Mouse (Mus musculus) gastrocnemius, adult 2 months (tissue): ENCODE data around the gene Gm9817. TPM values are rescaled to one million over a fixed set of nuclear protein-coding genes. Genes with fewer than 3 reads are reported as not detected.

Experiments
- DNase-seq: peaks from one replicate; pipeline ENCODE4 v3.0.0; 2022
- H3K27ac ChIP-seq: fragments of 200-600 bp; 2 replicates; pipeline ENCODE4 v1.8.1; 2022; ENCODE audit warnings: mild to moderate bottlenecking
- H3K4me3 ChIP-seq: fragments of 200-600 bp; 2 replicates; pipeline ENCODE4 v1.8.1; 2022; ENCODE audit warnings: mild to moderate bottlenecking, moderate library complexity
- CTCF ChIP-seq: fragments of 200-600 bp; IDR thresholded peaks from 2 replicates; pipeline ENCODE4 v1.8.1; 2022; ENCODE audit warnings: antibody characterized with exemption, mild to moderate bottlenecking, moderate library complexity
- intact Hi-C: fragments of 180-260 bp; cut with DNase I; formaldehyde crosslinking; loops from one replicate; pipeline ENCODE4 v1.15.1; 2025
- total RNA-seq, 2 experiments: library from RNA; stranded (reverse); gene quantifications; 2 replicates each; pipeline ENCODE4 v1.2.3; 2021

Gene Gm9817
- total RNA-seq, 2 experiments from 2014 or later = 0.08 to 0.18 TPM

DNA sequence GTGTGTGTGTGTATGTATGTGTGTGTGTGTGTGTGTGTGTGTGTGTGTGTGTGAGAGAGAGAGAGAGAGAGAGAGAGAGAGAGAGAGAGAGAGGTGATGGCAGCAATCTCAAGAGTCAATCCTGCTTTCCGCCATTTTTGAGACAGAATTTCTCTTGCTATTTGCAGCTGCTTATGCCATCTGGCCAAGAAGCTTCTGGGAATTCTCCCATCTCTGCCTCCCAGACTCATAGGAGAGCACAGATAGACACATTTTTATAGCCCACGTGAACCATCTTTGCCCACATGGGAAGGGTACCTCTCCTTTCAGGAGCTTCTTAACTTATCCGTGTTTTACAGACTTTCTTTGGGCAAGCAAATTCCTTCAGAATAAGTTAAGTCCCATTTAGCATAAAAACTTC is 24.6 kb upstream of the Gm9817 start:
- intact Hi-C loops = no loop called here
- no peak overlapping the region for H3K4me3 ChIP-seq
- DNase-seq = no peak
- no peak for TF ChIP-seq CTCF
- no peak overlapping the region for H3K27ac ChIP-seq

DNA sequence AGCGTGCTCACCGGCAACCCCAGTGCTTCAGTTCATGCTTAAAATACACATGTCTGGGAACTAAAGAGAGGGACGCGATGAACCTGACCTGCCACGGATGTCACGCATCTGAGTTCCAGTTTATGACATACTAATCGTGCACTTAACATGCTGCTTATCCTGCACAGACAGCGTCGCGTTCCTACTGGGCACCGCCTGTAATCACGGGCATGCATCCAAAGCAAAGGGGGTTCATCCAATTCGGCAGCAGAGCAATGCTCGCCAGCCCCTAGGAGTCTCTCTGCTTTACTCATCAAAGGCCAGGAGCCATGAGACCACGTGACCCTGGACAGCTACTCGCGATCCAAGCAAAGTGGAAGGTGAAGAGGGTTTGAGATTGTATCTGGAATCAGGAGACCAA is 19.3 kb upstream of the Gm9817 start:
- H3K27ac ChIP-seq = no peak overlapping the region
- intact Hi-C loops = no loop called here
- no peak overlapping the region for H3K4me3 ChIP-seq
- TF ChIP-seq CTCF = no peak
- no peak for DNase-seq

DNA sequence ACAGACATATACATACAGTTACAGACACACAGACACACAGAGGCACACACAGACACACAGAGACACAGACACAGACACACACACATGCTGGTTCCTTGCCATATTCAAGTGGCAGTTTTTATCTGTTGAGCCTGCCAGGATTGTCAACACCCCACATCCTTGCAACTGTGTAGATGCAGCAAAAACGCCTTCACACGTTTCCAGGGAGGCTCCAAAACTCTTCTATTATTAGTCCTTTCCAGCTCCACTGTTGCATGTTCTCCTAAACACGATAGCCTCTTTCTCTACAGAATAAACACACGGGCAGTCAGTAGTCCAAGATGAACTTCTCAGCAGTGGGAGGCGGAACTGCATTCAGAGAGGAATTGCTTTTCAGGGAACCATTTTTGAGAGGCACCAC is 15.3 kb upstream of the Gm9817 start:
- intact Hi-C loops = no loop called here
- Histone ChIP-seq H3K4me3 (no peak overlapping the region), H3K27ac (no peak overlapping the region)
- no peak for DNase-seq
- TF ChIP-seq CTCF = no peak

DNA sequence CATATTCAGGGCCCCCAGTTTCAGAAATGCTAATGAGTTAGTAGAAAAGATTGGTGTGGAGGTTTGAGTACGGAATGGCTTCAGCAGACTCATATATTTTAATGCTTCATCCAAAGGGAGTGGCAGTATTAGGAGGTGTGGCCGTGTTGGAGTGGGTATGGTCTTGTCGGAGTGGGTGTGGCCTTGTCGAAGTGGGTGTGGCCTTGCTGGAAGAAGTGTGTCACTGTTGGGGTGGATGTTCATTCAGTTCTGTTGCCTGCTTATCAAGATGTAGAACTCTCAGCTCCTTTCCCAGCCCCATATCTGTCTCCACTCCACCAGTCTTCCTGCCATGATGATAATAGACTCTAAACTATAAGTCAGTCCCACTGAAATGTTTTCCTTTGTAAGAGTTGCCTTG is 13.5 kb upstream of the Gm9817 start:
- no peak for DNase-seq
- no peak overlapping the region for H3K4me3 ChIP-seq
- no peak for TF ChIP-seq CTCF
- no peak overlapping the region for H3K27ac ChIP-seq
- intact Hi-C loops = no loop called here

DNA sequence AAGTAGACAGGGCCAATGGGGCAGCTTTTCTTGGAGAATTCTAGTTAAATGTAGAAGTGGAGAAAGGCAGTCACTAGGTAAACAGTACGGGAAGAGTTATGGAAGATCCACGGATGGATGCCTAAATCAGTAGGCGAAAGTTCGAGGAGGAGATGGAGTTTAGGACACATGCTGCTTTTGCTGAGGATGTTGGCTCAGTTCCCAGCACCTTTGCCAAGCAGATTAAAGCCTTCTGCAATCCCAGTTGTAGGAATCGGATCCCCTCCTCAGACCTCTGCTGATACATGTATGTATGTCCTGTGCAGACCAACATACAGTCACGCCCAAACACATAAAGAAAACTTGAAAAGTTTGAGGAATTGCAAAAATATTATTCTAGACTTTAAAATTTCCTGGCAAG is 8.1 kb upstream of the Gm9817 start:
- no peak for TF ChIP-seq CTCF

DNA sequence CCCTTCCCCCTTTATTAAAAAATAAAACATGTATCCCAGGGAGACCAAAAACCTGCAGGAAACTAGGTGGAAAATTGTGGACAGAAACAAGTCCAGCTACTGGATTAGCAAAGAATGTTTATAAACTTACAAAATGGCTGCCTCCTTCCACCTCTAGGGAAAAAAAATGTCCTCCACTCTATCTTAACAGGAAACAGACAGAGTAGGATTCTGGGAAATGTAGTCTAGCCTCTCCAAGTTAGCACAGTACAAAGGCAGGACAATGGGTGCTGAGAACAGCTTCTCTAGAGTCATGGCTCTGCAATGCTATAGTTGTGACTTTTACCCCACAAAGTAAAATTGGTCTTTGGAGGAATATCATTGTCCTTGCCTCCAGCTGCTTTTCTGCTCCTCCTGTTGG is 3.5 kb upstream of the Gm9817 start:
- TF ChIP-seq CTCF = no peak
- Histone ChIP-seq H3K4me3 (no peak overlapping the region), H3K27ac (no peak overlapping the region)
- intact Hi-C loops = no loop called here
- DNase-seq = no peak

More for the DNA sequence above, 8.1 kb upstream of the Gm9817 start:
- intact Hi-C loops = no loop called here
- no peak overlapping the region for H3K27ac ChIP-seq
- no peak overlapping the region for H3K4me3 ChIP-seq
- no peak for DNase-seq

DNA sequence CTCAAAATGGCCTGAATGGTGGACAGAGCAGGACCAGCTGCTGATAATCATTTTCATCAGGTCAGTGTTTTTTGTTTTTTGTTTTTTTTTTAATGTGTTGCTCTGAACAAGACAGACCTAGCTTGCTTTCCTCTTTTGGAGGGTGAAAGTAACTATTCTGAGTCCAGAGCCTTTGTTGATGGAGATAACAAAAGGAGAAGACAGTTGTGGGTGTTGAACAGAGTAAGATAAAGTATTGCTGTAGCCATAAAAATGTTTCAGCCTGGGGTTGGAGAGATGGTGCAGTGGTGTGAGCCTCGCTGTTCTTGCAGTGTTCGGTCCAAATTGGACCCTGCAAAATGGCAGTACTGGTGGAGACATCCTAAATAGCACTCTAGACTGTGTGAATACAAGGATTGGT is 2.8 kb upstream of the Gm9817 start:
- DNase-seq = no peak
- no peak overlapping the region for H3K27ac ChIP-seq
- intact Hi-C loops = no loop called here

DNA sequence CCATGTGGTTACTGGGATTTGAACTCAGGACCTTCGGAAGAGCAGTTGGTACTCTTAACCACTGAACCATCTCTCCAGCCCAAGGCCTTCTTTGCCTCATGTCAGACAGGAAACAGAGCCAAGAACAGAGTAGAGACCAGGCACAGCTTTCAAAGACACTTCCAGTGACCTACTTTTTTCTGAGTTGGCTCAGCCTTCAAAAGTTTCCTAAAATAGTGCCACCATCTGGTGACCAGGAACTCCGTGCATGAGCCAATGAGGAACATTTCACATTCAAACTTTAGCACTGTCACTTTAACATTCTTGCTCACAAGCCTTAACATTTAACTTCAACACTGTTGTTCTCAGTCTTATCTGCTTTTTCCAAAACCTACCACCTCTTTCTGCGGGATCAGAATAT is 2.3 kb downstream of the Gm9817 start:
- Histone ChIP-seq H3K4me3 (no peak overlapping the region), H3K27ac (no peak overlapping the region)
- TF ChIP-seq CTCF = no peak
- DNase-seq = no peak
- intact Hi-C loops = no loop called here

More for the DNA sequence above, 2.8 kb upstream of the Gm9817 start:
- TF ChIP-seq CTCF = no peak
- H3K4me3 ChIP-seq = no peak overlapping the region

DNA sequence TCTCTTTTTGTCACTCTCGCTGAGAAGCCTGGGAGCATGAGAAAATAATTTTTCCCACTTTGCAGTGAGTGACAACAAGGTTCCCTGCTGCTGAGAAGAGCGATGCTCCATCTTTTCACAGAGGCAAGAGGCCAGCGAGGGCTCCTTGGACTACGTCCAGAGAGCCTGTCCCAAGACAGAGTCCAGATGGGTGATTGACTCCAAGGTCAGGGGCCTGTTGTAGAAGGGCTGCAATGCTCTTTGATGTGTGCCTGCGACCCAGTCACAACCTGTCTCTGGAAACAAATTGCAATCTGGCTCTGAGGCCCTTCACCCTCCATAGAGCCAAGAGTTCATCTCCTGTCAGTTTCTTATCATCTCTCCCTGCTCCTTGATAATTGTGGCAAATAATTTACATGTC is 5.2 kb downstream of the Gm9817 start:
- TF ChIP-seq CTCF = no peak
- intact Hi-C loops = no loop called here
- no peak for DNase-seq
- Histone ChIP-seq H3K4me3 (no peak overlapping the region), H3K27ac (no peak overlapping the region)

DNA sequence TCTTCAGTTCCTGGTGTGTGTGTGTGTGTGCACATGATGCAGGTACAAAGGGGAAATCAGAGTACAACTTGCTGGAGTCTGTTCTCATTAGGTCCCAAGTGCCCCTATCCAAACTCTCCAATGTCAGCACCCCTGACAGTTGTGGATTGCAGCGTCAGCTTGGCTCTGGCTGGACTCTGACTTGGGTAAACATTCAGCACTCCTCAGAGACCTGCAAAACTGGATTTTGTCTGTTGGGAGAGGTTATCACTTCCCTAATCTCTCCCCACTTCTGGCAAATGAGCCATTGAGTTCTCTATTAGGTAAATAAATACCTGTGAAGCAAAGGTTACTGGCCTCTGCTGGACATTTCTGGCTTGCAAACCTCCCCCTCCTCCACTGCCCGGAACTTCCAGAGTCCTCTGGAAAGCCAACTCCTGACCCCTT is 10.3 kb downstream of the Gm9817 start:
- Histone ChIP-seq H3K4me3 (no peak overlapping the region), H3K27ac (no peak overlapping the region)
- no peak for TF ChIP-seq CTCF
- DNase-seq = no peak
- intact Hi-C loops = no loop called here

DNA sequence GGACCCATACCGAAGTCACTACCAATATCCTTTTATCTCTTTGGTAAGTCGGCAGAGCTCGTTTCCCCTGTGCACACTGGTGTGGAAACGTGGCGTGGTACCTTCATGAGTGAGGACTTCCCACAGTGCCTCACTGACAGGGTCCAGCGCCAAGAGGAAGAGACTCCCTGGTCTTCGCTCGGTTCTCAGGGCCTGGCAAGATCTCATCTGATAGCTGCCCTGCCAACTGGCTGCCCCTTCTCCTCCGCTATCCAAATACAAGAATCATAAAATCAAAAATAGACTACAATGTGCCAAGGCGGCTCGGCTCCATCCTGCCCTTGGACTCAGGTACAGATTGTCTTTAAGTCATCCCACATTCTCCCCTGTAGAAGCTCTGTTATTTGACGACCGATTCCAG is 11.4 kb downstream of the Gm9817 start:
- intact Hi-C loops = no loop called here
- Histone ChIP-seq H3K4me3 (no peak overlapping the region), H3K27ac (no peak overlapping the region)
- TF ChIP-seq CTCF = no peak
- DNase-seq = no peak

DNA sequence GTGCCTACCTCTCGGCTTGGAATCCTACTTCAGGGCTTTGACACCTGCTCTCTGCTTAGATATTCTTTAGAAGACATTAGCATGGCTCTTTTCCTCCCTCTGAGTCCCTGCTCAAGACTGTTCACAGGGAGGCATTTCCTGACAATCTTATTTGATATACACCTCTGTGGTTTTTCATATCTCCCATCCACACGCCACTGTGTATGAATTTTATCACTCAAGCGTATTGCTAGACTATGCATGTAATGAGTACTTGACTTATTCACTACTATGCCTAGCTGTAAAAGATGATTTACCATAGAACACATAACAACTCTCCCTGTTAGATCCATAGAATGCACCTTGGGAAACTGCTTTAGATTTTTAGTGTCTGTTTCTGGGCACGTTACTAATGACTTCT is 14.3 kb downstream of the Gm9817 start:
- no peak overlapping the region for H3K27ac ChIP-seq
- no peak for DNase-seq
- no peak for TF ChIP-seq CTCF
- intact Hi-C loops = no loop called here
- no peak overlapping the region for H3K4me3 ChIP-seq

DNA sequence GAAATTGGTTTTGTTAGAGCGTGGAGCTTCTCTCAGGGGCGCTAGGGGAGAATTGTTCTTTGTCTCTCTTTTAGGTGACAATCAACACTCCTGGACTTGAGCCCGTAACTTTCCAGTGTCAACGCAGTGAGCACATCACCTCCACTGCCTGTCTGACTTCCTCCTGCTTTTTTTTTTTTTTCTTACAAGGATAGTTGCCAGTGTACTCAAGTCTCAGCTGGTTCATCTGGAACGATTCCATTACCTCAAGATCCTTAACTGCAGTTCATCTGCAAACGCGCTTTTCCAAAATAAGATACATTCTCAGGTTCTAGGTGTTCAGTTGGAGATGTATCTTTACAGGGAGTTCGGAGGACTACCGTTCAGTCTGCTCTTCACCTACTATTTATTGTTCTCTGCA is 16.5 kb downstream of the Gm9817 start:
- DNase-seq = no peak
- TF ChIP-seq CTCF = no peak
- Histone ChIP-seq H3K27ac (no peak overlapping the region), H3K4me3 (no peak overlapping the region)
- intact Hi-C loops = no loop called here

DNA sequence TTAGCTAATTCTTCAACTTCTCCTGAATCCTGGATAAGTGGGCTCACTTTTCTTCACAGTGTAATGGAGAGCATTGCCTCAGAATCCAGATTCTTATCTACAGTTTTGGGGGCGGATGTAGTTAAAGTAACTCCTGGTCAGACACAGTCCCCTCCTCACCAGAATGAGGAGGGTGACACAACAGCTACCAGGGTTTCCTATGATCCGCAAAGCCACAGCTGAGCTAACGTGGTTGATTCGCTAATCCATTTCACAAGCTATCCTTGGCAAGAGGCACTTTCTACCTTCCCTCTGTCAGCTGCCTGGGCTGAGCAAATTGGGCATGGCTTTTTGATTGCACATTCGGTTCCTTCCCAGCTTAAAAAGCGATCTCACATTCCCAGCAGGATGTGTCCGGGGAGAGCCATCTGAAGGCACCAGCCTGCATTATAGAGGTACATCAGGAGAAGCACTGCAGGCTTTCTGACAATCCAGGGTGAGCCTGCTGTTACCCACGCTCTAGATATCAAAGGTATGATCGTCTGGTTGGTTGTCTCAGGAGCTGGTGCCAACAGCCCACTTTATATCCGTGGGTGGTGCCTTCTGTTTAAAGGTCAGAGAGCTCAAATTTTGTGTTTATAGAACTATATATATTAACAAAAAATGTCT is 21.2 kb downstream of the Gm9817 start:
- intact Hi-C loops = no loop called here
- H3K4me3 ChIP-seq = no peak overlapping the region
- DNase-seq = no peak
- TF ChIP-seq CTCF = no peak
- H3K27ac ChIP-seq = no peak overlapping the region

DNA sequence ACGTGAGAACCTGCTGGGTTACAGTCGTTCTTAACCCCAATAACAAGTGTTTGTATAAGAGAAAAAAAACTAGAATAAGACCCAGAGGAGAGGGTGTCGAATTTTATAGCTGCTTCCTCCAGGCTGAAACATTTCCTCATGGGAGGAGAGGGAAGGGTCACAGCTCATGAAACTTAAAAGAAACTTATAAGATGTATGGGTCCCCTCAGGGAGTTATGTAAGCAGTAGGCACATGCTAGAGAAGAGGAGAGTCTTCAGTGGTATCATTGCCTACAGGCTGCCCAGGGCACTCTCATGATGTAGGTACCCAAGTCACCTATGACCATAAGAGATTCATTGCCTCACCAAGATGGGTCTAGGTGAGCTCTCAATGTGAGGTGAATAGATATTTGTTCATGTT is 28.0 kb downstream of the Gm9817 start:
- no peak for DNase-seq
- Histone ChIP-seq H3K4me3 (no peak overlapping the region), H3K27ac (no peak overlapping the region)
- TF ChIP-seq CTCF = no peak
- intact Hi-C loops = no loop called here
